Mouse (Mus musculus) heart, embryonic 14.5 days (tissue): ENCODE measurements around the gene Ate1. TPM values are rescaled to one million over a fixed set of nuclear protein-coding genes. Genes with fewer than 3 reads are reported as not detected.

Source experiments
- ATAC-seq: fragments of 200-750 bp; cut with Nextera tagmentation; 2 replicates; pipeline ENCODE4 v1.8.0; 2017; ENCODE audit warnings: low read depth, moderate TSS enrichment; ENCODE audit not compliant: insufficient number of reproducible peaks, insufficient read depth, low FRiP score
- H3K27ac ChIP-seq, 2 experiments: fragments of 200-500 bp in 1 of 2; fragments of 300-500 bp in 1 of 2; sonication (generic) in 1 of 2; replicated peaks in 1 of 2; 2 replicates each; pipeline ENCODE4 v1.5.1; 2012 to 2014; ENCODE audit warnings: low read depth in 2 of 2, low read length in 2 of 2, control low read depth in 1 of 2, mild to moderate bottlenecking in 1 of 2, mixed read lengths in 1 of 2; ENCODE audit not compliant: control insufficient read depth in 1 of 2, insufficient read depth in 1 of 2
- H3K27me3 ChIP-seq: fragments of 300-500 bp; sonication (generic); 2 replicates; pipeline ENCODE4 v1.6.1; 2014; ENCODE audit warnings: mild to moderate bottlenecking, low read length, control low read depth; ENCODE audit not compliant: control insufficient read depth, insufficient read depth
- H3K36me3 ChIP-seq: fragments of 300-500 bp; sonication (generic); 2 replicates; pipeline ENCODE4 v1.6.1; 2014; ENCODE audit warnings: mild to moderate bottlenecking, control low read depth, low read length, mixed read lengths; ENCODE audit not compliant: control insufficient read depth, insufficient read depth
- H3K4me1 ChIP-seq, 2 experiments: fragments of 200-500 bp in 1 of 2; fragments of 300-500 bp in 1 of 2; sonication (generic) in 1 of 2; 2 replicates each; pipeline ENCODE4 v1.6.1; 2012 to 2014; ENCODE audit warnings: low read length in 2 of 2, control low read depth in 1 of 2, mixed read lengths in 1 of 2; ENCODE audit not compliant: control insufficient read depth in 2 of 2, insufficient read depth in 2 of 2
- H3K4me2 ChIP-seq: fragments of 300-500 bp; sonication (generic); 2 replicates; pipeline ENCODE4 v1.6.1; 2014; ENCODE audit warnings: mild to moderate bottlenecking, low read length
- H3K4me3 ChIP-seq, 2 experiments: fragments of 200-500 bp in 1 of 2; fragments of 300-500 bp in 1 of 2; sonication (generic) in 1 of 2; 2 replicates each; pipeline ENCODE4 v1.5.1; 2012 to 2014; ENCODE audit warnings: low read length in 2 of 2, mild to moderate bottlenecking in 2 of 2, control low read depth in 1 of 2, low read depth in 1 of 2, moderate library complexity in 1 of 2; ENCODE audit not compliant: control insufficient read depth in 1 of 2, insufficient read depth in 1 of 2
- H3K9ac ChIP-seq: fragments of 300-500 bp; sonication (generic); 2 replicates; pipeline ENCODE4 v1.6.1; 2014; ENCODE audit warnings: mild to moderate bottlenecking, low read length
- H3K9me3 ChIP-seq: fragments of 300-500 bp; sonication (generic); 2 replicates; pipeline ENCODE4 v1.6.1; 2016; ENCODE audit warnings: low read length, control low read depth; ENCODE audit not compliant: control insufficient read depth
- WGBS: fragments of 180-500 bp; shearing (Covaris S2); extraction: QIAGEN DNeasy Blood & Tissue Kit; methylation state at CpG from one replicate; pipeline ENCODE4 v1.1.7; 2014; 5-methylcytosine and 5-hydroxymethylcytosine counted together
- polyA plus RNA-seq: library from polyadenylated mRNA; unstranded; fragments of >200 nt; fragmentation: Nextera tagmentation; extraction: Ambion mirVana; gene quantifications from 2 replicates; pipeline ENCODE4 v1.2.1, GENCODE M21; 2014

Ate1 gene
- polyA plus RNA-seq, 1 experiment from 2014 or later, result 67.3 TPM

DNA sequence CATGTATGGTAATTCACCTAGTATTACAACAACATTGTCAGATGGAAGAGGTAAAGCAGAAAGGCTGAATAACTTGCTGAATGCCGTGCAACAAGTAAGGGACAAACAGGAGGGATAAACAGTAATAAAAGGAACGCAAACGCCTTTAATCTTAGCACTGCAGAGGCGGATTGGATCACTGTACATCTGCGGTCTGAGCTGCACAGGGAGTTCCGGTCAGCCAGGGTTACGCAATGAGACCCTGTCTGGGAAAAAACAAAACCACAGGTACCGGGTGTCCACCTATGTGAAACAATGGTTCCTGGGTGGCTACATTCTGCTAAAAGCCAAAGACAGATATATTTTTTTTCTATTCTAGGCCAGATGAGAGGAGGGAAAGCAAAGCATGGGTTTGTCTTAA is 3.3 kb upstream of the Ate1 start:
- Histone ChIP-seq H3K27ac (no peak overlapping the region), H3K9ac (no peak overlapping the region), H3K4me1 (peaks cover 8 to 13% of the 10 kb centered on the region in 2 experiments), H3K4me3 (no peak overlapping the region), H3K27me3 (no peaks in the 10 kb centered on the region), H3K4me2 (no peak overlapping the region), H3K36me3 (no peaks in the 10 kb centered on the region), H3K9me3 (no peaks in the 10 kb centered on the region)
- ATAC-seq, result no peak
- 86% methylated on average over 8 of the region's 8 CpGs for WGBS

DNA sequence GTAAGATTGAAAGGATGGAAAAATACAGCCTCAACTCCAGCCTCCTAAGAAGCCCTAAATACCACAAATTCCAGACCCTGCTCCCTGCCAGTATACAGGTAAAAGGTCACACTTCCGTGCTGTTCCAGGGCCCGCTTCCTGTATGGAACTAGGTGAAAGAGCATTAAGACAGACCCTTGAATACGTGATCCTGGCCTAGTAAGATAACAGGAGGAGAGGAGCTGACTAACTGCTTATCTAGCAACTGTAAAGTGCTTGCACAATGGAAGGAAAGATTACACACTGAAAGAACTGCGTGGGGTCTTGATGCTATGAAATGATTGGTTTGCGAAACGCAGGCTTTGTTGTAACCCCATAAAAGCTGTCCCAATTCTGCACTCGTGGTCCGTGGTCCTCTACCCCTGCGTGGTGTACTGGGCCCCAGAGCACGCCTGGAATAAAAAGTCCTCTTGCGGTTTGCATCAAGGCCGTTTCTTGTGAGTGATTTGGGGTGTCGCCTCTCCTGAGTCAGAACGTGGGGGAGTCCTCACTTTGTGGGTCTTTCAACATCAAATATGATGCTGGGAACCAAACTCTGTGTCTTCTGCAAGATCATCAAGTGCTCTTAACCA is 748 bp upstream of the Ate1 start:
- peaks cover 9 to 21% of the 10 kb centered on the region in 2 experiments for H3K4me1 ChIP-seq
- no peak overlapping the region for H3K4me2 ChIP-seq
- no peaks in the 10 kb centered on the region for H3K36me3 ChIP-seq
- no peak for ATAC-seq
- no peak overlapping the region for H3K4me3 ChIP-seq
- no peak overlapping the region for H3K9ac ChIP-seq
- 69% methylated on average over 14 of the region's 14 CpGs for WGBS
- H3K9me3 ChIP-seq, result no peaks in the 10 kb centered on the region
- H3K27ac ChIP-seq, result peak overlapping the region; percentile 41 to 99; a peak in 2 of 4 replicates
- H3K27me3 ChIP-seq, result no peaks in the 10 kb centered on the region

DNA sequence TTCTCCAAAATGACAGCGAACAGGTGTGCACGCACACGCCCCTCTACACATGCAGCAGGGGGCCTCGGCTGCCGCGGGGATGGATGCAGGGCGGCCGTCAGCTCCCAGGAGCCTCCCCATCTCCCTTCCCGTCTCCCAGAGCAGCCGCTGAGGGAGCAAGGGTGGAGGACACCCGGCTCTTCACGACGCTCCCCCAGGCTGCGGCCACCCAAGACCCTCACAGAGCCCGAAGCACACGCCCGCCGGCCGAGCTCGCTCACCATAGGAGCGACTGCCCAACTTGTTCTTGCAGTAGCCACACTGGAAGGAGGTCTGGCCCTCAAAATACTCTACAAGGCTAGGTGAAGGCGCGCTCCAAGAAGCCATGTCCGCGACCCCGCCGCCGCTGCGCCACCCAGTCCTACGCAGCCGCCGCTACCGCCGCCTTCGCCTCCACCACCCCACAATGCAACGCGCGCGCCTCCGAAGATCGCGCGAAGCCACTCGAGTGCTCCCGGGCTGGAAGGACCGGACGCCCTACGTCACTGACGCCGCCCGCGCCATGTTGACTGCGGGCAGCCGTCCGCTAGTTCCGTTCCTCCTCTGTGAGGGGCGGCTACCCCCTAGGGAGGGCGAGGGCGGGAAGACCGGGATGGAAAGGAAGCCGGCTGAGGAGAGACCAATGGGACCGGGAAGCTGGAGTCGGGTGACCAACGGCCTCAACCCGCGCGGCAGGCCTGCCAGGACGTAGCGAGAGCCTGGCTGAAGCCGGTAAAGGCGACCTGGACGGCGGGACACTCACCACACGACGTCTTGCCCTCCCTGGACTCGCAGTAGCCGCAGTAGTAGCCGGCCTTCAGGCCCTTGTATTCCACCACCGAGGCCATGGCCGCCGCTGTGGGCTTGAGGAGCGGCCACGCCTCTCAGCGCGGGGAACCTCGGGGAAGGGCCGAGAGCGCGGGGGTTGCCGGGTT is 797 bp downstream of the Ate1 start:
- under 1% methylated on average over 89 of the region's 90 CpGs for WGBS
- no peaks in the 10 kb centered on the region for H3K9me3 ChIP-seq

DNA sequence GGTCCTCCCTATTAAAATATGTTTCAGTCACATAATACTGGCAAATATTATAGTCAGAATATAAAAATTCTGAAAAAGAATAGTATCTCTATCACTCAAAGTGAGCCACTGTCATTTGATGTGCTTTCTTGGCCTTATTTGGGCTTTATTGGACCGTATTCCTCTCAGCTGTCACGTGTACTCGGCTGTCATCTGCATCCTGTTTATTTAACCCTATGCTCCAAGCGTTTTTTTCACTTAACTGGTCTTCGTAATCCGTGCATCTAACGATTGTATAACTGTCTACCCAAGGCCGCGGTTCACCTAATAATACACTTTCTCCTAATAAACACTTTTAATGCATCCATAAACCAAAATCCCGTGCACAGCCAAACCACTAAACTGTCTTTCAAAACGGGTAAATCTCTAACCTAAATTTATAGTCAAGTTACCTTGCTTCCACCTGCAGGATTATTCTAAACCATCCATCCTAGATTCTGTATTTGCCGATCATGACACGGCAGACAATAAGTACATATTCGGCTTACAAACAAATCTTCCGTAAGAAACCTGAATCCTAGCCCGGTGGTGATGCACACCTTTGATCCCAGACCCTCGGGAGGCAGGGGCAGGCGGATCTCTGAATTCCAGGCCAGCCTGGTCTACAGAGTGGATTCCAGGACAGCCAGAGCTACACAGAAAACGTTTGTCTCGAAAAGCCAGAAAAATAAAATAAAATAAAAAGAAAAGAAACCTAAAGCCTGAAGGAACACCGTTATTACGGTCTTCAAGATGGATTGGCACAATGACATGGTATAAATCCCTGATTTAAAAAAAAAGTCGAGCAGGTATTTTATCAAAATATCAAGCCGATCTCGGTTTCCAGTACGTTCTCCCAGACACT is 1.7 kb downstream of the Ate1 start:
- Histone ChIP-seq H3K27me3 (no peaks in the 10 kb centered on the region), H3K36me3 (peaks cover 16% of the 10 kb centered on the region), H3K9ac (peak overlapping the region; percentile 99), H3K9me3 (no peaks in the 10 kb centered on the region), H3K4me2 (peak overlapping the region; percentile 81), H3K4me3 (peak overlapping the region; percentile 71 to 92), H3K4me1 (peaks cover 9 to 21% of the 10 kb centered on the region in 2 experiments), H3K27ac (peak overlapping the region; percentile 77 to 99)
- no peak for ATAC-seq
- WGBS, result 38% methylated on average over 26 of the region's 26 CpGs

More for the DNA sequence above, 797 bp downstream of the Ate1 start:
- H3K4me2 ChIP-seq, result peak overlapping the region; percentile 93
- H3K4me1 ChIP-seq, result peaks cover 9 to 21% of the 10 kb centered on the region in 2 experiments
- ATAC-seq, result peak; percentile 98
- H3K9ac ChIP-seq, result peak overlapping the region; percentile 99
- H3K4me3 ChIP-seq, result peak overlapping the region; percentile 71 to 92
- H3K27me3 ChIP-seq, result no peaks in the 10 kb centered on the region
- H3K27ac ChIP-seq, result peak overlapping the region; percentile 92 to 99
- peaks cover 8% of the 10 kb centered on the region for H3K36me3 ChIP-seq

DNA sequence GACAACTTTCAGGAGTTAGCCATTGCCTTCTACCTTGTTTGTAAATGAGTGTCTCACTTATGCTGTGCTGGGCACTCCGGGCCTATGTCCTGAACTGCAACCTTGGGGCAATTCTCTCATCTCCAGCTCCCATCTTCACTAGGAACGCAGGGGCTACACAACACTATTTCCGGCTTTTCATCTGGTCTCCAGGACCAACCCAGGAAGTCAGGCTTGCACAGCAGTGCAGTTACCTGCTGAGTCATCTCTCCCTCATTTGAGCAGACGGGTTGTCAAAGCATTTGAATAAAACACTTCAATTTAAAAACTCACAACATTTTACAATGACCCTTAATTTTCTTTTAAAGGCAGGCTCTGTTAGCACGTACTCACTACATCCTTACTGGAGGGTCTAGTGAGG is 9.9 kb downstream of the Ate1 start:
- 91% methylated on average over 5 of the region's 5 CpGs for WGBS
- Histone ChIP-seq H3K27me3 (no peaks in the 10 kb centered on the region), H3K36me3 (peaks cover 88% of the 10 kb centered on the region), H3K9ac (no peak overlapping the region), H3K9me3 (no peaks in the 10 kb centered on the region), H3K4me2 (no peak overlapping the region), H3K27ac (no peak overlapping the region), H3K4me3 (no peak overlapping the region), H3K4me1 (no peaks in the 10 kb centered on the region)
- no peak for ATAC-seq

DNA sequence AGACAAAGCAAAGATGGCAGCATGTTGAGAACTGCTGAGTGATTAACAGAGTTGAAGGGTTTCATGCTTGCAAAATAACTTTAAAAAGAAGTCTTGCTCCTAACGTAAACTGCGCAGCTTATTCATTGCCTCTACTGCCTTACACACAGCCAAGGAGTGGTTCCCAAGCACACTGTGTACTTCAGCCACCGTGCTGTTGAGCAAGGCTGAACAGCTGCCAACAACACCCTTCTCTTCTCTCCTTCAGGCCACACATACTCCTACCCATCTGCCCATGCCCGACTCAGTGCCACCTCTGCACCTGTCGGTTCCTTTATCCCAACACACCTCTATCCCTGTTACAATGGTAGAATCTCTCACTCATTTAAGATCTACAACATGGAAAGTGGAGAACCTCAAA is 17.2 kb downstream of the Ate1 start:
- H3K36me3 ChIP-seq, result peaks cover 77% of the 10 kb centered on the region
- no peaks in the 10 kb centered on the region for H3K4me1 ChIP-seq
- WGBS, result 98% methylated on average over 5 of the region's 5 CpGs
- no peak for ATAC-seq
- H3K9me3 ChIP-seq, result no peaks in the 10 kb centered on the region
- no peak overlapping the region for H3K4me2 ChIP-seq
- no peaks in the 10 kb centered on the region for H3K27me3 ChIP-seq
- no peak overlapping the region for H3K27ac ChIP-seq
- no peak overlapping the region for H3K4me3 ChIP-seq
- H3K9ac ChIP-seq, result no peak overlapping the region

DNA sequence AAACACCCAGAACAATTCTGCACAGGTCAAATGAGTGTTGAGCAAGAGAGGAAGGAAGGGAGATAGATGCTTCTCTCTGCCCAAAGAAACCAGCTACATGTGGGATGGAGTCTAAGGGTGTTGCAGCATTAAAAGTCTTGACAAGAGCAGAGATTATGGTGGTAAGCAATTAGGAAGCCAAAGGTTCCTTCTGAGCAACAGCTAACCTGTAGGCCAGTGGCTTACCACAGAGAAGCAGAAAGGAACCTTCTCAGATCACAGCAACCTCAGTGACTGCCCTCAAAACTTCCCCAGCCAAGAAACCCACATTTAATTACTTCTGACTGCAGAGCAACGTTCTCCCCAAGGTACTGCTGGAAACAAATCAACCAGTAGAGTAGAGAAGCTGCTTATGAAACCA is 18.7 kb downstream of the Ate1 start:
- no peak overlapping the region for H3K4me2 ChIP-seq
- H3K4me1 ChIP-seq, result peaks cover 0 to 9% of the 10 kb centered on the region in 2 experiments; a peak in 2 of 4 replicates
- ATAC-seq, result no peak
- H3K9ac ChIP-seq, result no peak overlapping the region
- peaks cover 63% of the 10 kb centered on the region for H3K36me3 ChIP-seq
- H3K27me3 ChIP-seq, result no peaks in the 10 kb centered on the region
- H3K9me3 ChIP-seq, result no peaks in the 10 kb centered on the region
- H3K27ac ChIP-seq, result no peak overlapping the region
- 94% methylated on average over 1 of the region's 1 CpGs for WGBS
- H3K4me3 ChIP-seq, result no peak overlapping the region
